Mouse (Mus musculus) layer of hippocampus, adult 9-10 months (tissue): Measurements from ENCODE around the gene Ikzf1.

ENCODE experiments used
- DNase-seq: peaks from one replicate; pipeline ENCODE4 v3.0.0; 2022; ENCODE audit warnings: low spot score

The Ikzf1 gene

GRCm38 (mm10) chr11:11766736-11767135, 81.9 kb downstream of the Ikzf1 start:
- DNase-seq = no peak

GRCm38 (mm10) chr11:11768057-11768456, 83.3 kb downstream of the Ikzf1 start:
- no peak for DNase-seq

GRCm38 (mm10) chr11:11769281-11769680, 84.5 kb downstream of the Ikzf1 start:
- DNase-seq = no peak

- no peak for DNase-seq
Observed at GRCm38 (mm10) chr11:11770691-11771090, 85.9 kb downstream of the Ikzf1 start.

GRCm38 (mm10) chr11:11772196-11772595, 87.4 kb downstream of the Ikzf1 start:
- no peak for DNase-seq

- DNase-seq = no peak
Observed at GRCm38 (mm10) chr11:11774384-11774783, 89.6 kb downstream of the Ikzf1 start.

GRCm38 (mm10) chr11:11774893-11775292, 90.1 kb downstream of the Ikzf1 start:
- no peak for DNase-seq

- no peak for DNase-seq
Observed at GRCm38 (mm10) chr11:11776071-11776821, 91.4 kb downstream of the Ikzf1 start.

GRCm38 (mm10) chr11:11776822-11777174, 92.0 kb downstream of the Ikzf1 start:
- no peak for DNase-seq

GRCm38 (mm10) chr11:11777246-11777645, 92.4 kb downstream of the Ikzf1 start:
- DNase-seq = no peak

GRCm38 (mm10) chr11:11777796-11778195, 93.0 kb downstream of the Ikzf1 start:
- no peak for DNase-seq

GRCm38 (mm10) chr11:11778345-11778744, 93.5 kb downstream of the Ikzf1 start:
- no peak for DNase-seq

GRCm38 (mm10) chr11:11781728-11782127, 96.9 kb downstream of the Ikzf1 start:
- no peak for DNase-seq

GRCm38 (mm10) chr11:11785457-11785856, 100.7 kb downstream of the Ikzf1 start:
- no peak for DNase-seq

GRCm38 (mm10) chr11:11788521-11788974, 103.7 kb downstream of the Ikzf1 start:
- DNase-seq = peak; percentile 65

GRCm38 (mm10) chr11:11794626-11795025, 109.8 kb downstream of the Ikzf1 start:
- DNase-seq = no peak

- no peak for DNase-seq
Observed at GRCm38 (mm10) chr11:11798690-11799089, 113.9 kb downstream of the Ikzf1 start.

- DNase-seq = no peak
Observed at GRCm38 (mm10) chr11:11800304-11800703, 115.5 kb downstream of the Ikzf1 start.

- no peak for DNase-seq
Observed at GRCm38 (mm10) chr11:11801067-11801466, 116.3 kb downstream of the Ikzf1 start.

GRCm38 (mm10) chr11:11804421-11804820, 119.6 kb downstream of the Ikzf1 start:
- DNase-seq = no peak

- DNase-seq = no peak
Observed at GRCm38 (mm10) chr11:11805951-11806350, 121.1 kb downstream of the Ikzf1 start.

- DNase-seq = no peak
Observed at GRCm38 (mm10) chr11:11808035-11808819, 123.4 kb downstream of the Ikzf1 start.

GRCm38 (mm10) chr11:11808820-11809403, 124.1 kb downstream of the Ikzf1 start, which contains the start of gene Fignl1:
Gene Fignl1 (minus strand): TSS chr11:11808962.
- peak; percentile 79 for DNase-seq
